Mouse (Mus musculus): ENCODE data around the gene Umps.

Gene Umps

GRCm38 (mm10) chr16:33966538-33967282 is at the start of gene Umps:
Umps (minus strand) TSS chr16:33967038.
- DNase-seq (ENCODE audit: low read depth, low spot score) = peak; percentile 73

GRCm38 (mm10) chr16:34011991-34012845 is 45.4 kb upstream of the Umps start:
- DNase-seq (ENCODE audit: low read depth, low spot score) = no peak

- DNase-seq (ENCODE audit: low read depth, low spot score) = no peak
Measured at GRCm38 (mm10) chr16:34009567-34009966, 42.7 kb upstream of the Umps start.

GRCm38 (mm10) chr16:34005986-34006385 is 39.1 kb upstream of the Umps start:
- no peak for DNase-seq (ENCODE audit: low read depth, low spot score)

- DNase-seq (ENCODE audit: low read depth, low spot score) = no peak
Measured at GRCm38 (mm10) chr16:34004128-34004578, 37.3 kb upstream of the Umps start.

- no peak for DNase-seq (ENCODE audit: low read depth, low spot score)
Measured at GRCm38 (mm10) chr16:34003566-34004127, 36.8 kb upstream of the Umps start.

GRCm38 (mm10) chr16:34000715-34001114 is 33.9 kb upstream of the Umps start:
- DNase-seq (ENCODE audit: low read depth, low spot score) = no peak

GRCm38 (mm10) chr16:33999388-33999787 is 32.5 kb upstream of the Umps start:
- peak; percentile 65 for DNase-seq (ENCODE audit: low read depth, low spot score)

- no peak for DNase-seq (ENCODE audit: low read depth, low spot score)
Measured at GRCm38 (mm10) chr16:33998011-33998410, 31.2 kb upstream of the Umps start.

GRCm38 (mm10) chr16:33996030-33996429 is 29.2 kb upstream of the Umps start:
- DNase-seq (ENCODE audit: low read depth, low spot score) = peak; percentile 73

GRCm38 (mm10) chr16:33995496-33995895 is 28.7 kb upstream of the Umps start:
- DNase-seq (ENCODE audit: low read depth, low spot score) = no peak

GRCm38 (mm10) chr16:33994321-33994720 is 27.5 kb upstream of the Umps start:
- DNase-seq (ENCODE audit: low read depth, low spot score) = no peak

GRCm38 (mm10) chr16:33990712-33991111 is 23.9 kb upstream of the Umps start:
- DNase-seq (ENCODE audit: low read depth, low spot score) = peak; percentile 49

GRCm38 (mm10) chr16:33989106-33989505 is 22.3 kb upstream of the Umps start:
- DNase-seq (ENCODE audit: low read depth, low spot score) = no peak

- DNase-seq (ENCODE audit: low read depth, low spot score) = peak; percentile 74
Measured at GRCm38 (mm10) chr16:33988358-33989012, 21.6 kb upstream of the Umps start.

- no peak for DNase-seq (ENCODE audit: low read depth, low spot score)
Measured at GRCm38 (mm10) chr16:33986993-33987392, 20.2 kb upstream of the Umps start.

GRCm38 (mm10) chr16:33985372-33985771 is 18.5 kb upstream of the Umps start:
- DNase-seq (ENCODE audit: low read depth, low spot score) = no peak

GRCm38 (mm10) chr16:33983712-33984111 is 16.9 kb upstream of the Umps start:
- no peak for DNase-seq (ENCODE audit: low read depth, low spot score)

- peak; percentile 84 for DNase-seq (ENCODE audit: low read depth, low spot score)
Measured at GRCm38 (mm10) chr16:33979855-33980254, 13.0 kb upstream of the Umps start.

- DNase-seq (ENCODE audit: low read depth, low spot score) = no peak
Measured at GRCm38 (mm10) chr16:33967283-33967640, 424 bp upstream of the Umps start.

GRCm38 (mm10) chr16:33965878-33966537 is 830 bp downstream of the Umps start:
- no peak for DNase-seq (ENCODE audit: low read depth, low spot score)

Data from ES-CJ7 (cell line).